Mouse (Mus musculus) layer of hippocampus, postnatal 10 days (tissue): ENCODE data around the gene Chsy1. TPM values are rescaled to one million over a fixed set of nuclear protein-coding genes. Genes with fewer than 3 reads are reported as not detected.

Source experiments
- DNase-seq, 2 experiments: peaks; one replicate each; pipeline ENCODE4 v3.0.0; 2021; ENCODE audit warnings: low spot score in 2 of 2
- total RNA-seq, 2 experiments: library from RNA; stranded (reverse); gene quantifications; 2 replicates each; pipeline ENCODE4 v1.2.3; 2021

Chsy1 gene
- total RNA-seq, 2 experiments from 2014 or later, result 23.6 to 25.2 TPM

- no peak for DNase-seq
These were observed 91.6 kb downstream of the Chsy1 start for GRCm38 (mm10) chr7:66200791-66201450.

GRCm38 (mm10) chr7:66201657-66202056 is 92.3 kb downstream of the Chsy1 start:
- no peak for DNase-seq

DNA sequence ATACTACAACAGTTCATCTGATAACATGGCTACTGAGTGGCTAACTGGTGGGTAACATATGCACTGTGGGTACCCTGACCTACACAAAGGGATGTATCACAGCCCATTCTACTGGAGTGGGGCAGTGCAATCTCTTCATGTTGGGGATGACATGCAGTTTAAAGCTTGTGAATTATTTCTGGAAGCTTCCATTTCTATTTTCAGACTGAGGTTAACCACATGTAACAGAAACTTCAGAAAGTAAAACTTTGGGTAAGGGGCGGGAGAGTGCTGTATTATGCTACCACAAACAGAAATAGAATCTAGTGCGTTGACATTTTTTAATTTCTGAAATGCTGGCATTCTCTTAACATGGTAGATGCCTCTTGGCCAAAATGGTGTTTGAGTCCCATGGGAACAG is 100.6 kb downstream of the Chsy1 start:
- DNase-seq, result no peak

DNA sequence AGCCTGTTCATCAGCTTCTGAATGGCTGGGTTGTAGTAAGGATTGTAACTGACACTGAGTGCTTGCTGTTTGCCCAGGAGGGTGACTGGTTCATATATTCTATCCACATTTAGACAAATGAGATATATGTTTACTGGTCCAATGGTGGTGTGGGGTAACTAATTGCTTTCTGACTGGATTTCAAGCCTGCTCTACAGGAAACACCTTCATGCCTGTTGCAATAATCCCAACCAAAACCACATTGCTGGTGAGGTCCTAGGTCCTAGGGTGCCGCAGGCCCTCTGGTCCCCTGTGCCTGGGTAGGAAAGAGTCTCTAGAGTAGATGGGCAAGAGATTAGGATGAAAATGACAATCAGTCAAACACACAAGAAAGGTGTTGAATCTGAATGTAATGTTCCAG is 103.6 kb downstream of the Chsy1 start:
- no peak for DNase-seq

GRCm38 (mm10) chr7:66214477-66214876 is 105.2 kb downstream of the Chsy1 start:
- no peak for DNase-seq

DNA sequence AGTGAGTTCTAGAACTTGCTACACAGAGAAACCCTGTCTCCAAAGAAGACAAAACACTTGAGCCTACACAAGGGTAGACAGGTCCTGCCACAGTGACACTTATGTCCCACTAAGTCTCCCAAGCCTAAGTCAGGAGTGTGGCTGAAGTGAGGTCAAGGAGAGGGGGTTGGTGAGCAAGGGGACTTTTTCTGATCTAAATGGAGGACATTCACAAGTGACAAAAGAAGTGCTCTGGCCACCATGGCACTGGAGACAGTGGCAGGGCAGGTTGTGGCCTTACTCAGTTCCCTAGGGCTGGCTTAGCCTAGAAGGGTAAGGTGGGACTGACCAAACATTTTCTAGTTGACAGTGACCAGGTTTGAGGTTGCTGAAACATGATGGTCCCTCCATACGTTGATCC is 106.6 kb downstream of the Chsy1 start:
- DNase-seq, result no peak

DNA sequence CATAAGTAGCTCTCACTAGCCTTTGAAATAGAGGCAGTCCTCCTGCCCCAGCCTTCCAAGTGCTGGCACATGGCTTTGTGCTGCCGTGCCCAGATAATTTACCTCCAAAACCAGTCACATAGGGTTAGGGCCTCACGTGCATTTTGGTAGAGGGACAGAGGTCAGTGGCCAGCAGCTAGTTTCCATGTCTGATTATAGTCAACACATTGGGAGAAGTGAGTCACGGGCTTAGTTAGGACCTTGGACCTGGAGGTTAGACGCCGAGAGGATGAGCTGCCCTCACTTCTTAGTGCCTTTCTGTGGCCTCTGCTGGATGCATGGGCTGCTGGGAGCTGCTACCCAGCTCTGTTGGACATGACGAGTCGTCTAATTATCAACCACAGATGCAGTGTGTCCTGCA is 107.7 kb downstream of the Chsy1 start:
- no peak for DNase-seq

DNA sequence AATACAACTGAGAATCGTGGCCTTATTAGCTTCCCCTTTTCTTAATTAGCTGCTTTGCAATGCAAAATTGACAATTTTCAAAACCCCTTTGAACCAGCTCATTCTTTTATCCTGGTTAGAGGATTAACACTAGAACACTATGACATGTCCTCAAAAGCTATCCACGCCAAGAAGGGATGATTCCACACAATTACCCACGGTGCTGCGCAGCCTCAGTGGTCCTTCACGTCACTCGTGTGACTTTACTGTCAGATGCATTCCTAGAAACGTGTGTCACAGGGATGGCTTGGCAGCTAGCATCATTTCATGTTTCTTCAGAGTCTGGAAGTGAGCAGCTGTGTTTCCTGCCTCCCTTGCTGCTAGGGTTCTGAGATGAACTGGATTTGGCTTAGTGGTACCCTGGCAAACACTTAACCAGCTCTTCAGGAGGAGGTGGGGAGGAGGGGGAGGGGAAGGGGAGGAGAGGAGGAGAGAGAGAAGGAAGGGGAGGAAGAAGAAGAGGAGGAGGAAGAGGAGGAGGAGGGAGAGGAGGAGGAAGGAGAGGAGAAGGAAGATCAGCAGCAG is 108.3 kb downstream of the Chsy1 start:
- no peak for DNase-seq

DNA sequence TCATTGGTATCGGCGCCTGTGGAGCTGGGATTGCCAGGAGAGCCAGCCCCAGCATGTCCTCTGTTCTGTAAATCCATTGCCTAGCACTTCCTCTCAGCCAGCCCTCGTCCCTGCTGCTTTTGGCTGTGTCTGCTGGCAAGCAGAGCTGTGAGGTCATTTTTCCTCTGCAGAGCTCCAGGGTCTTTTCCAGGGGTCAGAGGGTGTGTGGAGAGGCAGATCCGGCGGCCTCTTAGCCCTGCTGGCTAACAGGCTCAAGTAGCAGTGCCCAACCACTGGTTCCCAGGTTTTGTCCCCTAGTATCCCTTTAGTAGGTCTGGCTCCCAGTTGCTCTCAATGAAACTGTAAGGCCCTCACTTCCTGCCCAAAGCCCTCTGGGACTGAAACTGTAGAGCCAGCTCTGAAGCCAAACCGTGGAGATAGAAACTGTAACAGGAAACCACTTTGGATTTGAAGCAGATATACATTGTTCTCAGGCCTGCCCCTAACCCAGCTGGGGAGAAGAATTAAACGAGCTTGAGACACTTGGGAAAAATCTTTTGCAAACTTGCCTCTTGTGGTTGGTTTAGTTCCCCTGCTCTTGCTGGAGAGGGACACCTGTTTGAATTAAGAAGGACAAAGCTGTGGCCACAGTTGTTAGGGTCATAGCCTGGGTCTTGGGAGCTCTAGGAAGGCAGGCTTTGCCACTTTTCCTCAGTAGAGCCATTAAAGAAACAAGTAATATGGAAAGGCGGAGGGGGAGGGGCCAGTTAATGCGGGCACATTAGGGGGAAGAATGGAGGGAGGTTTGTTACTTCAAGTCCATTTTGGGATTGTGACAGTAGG is 109.1 kb downstream of the Chsy1 start:
- DNase-seq, result peak; percentile 29 to 43

DNA sequence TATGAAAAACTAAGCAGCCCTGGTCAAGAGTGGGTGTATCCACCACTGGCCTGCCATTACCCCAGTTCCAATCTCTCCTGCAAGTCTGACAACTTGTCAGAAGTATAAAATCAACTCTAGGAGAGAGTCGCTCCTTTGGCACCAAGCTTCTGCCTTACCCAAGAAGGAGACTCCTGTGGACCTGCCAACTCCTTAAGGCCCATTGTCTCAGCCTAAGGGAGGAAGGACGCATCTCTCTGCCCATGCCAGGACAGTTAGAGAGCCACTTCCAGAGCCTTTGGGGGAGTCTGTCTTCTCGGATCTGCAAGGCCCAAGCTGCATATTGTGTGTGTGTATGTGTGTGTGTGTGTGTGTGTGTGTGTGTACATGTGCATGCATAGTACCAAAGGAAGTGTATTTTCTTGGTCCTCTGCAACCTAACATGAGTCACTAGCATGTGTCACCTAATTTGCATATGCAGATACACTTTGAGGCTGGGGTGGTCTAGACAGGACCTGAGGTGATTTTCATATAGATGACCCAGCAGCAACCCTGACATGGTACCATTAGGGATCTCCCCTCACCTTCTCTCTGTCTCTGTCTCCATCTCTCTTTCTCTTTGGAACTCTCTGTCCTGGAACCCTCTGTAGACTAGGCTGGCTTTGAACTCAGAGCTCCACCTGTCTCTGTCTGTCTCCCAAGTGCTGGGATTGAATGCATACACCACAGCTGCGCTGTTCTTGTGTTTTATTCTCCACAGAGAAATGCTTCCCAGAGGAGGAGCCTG is 109.9 kb downstream of the Chsy1 start:
- no peak for DNase-seq

- no peak for DNase-seq
These were observed 110.5 kb downstream of the Chsy1 start for GRCm38 (mm10) chr7:66219794-66220227.

DNA sequence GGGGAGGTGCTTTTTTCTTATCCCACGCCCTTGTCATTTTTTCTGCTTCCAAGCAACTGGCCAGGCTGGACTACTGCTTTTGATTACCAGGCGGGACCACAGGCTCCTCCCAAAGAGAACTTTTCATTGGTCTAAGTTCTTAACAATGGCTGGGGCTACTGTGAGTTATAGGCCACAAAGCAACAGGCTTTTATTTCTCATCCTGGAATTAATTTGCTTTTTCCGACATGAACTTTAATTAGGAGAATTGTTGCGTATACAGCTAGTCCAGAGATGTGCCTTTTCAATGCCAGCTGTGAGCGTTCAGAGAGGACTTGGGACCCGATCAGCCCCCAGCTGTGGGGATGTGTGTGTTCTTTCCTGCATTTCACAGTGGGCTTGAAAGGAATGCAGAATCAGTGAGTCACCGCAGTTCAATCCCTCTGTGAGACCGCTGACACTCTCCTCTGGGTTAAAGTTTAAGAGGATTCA is 113.3 kb downstream of the Chsy1 start:
- DNase-seq, result no peak

Other genes with a start within 250 kb of the Chsy1 start
- gene Pcsk6, start 247.8 kb upstream of the Chsy1 start, total RNA-seq, result 10 to 100 TPM; 10.8 to 11.6 TPM
- gene Gm45213, start 65.9 kb upstream of the Chsy1 start, total RNA-seq, result not detected
- 10 to 100 TPM; 41.9 to 50.3 TPM for gene Snrpa1, start 50.5 kb upstream of the Chsy1 start, total RNA-seq
- gene Selenos, start 29.9 kb upstream of the Chsy1 start, total RNA-seq, result 10 to 100 TPM; 53.0 to 58.2 TPM